Mouse (Mus musculus): Measurements from ENCODE around the gene Otx1.

GRCm38 (mm10) chr11:21996661-21997560, 5.8 kb downstream of the Otx1 start:
- TF ChIP-seq CTCF (IDR thresholded peaks at IDR 0.05; ENCODE audit: insufficient read depth, low read length) (no peak), POLR2A (IDR thresholded peaks at IDR 0.05; ENCODE audit: borderline replicate concordance, extremely low read depth, low read depth, low read length) (no peak)
